Mouse (Mus musculus) limb, embryonic 10.5 days (tissue): ENCODE data around the gene Olfr701. TPM values are rescaled to one million over a fixed set of nuclear protein-coding genes. Genes with fewer than 3 reads are reported as not detected.

Experiments
- DNase-seq: peaks from one replicate; pipeline ENCODE4 v3.0.0-alpha.2; 2017; ENCODE audit warnings: low spot score
- H3K27ac ChIP-seq: fragments of 300-500 bp; sonication (generic); 2 replicates; pipeline ENCODE4 v1.5.1; 2016; ENCODE audit warnings: mild to moderate bottlenecking
- H3K27me3 ChIP-seq: fragments of 300-500 bp; sonication (generic); 2 replicates; pipeline ENCODE4 v1.6.1; 2016; ENCODE audit warnings: low read depth, mild to moderate bottlenecking; ENCODE audit not compliant: poor library complexity, severe bottlenecking
- H3K36me3 ChIP-seq: fragments of 300-500 bp; sonication (generic); 2 replicates; pipeline ENCODE4 v1.6.1; 2016; ENCODE audit warnings: mild to moderate bottlenecking, moderate library complexity
- H3K4me1 ChIP-seq: fragments of 300-500 bp; sonication (generic); 2 replicates; pipeline ENCODE4 v1.6.1; 2016
- H3K4me3 ChIP-seq: fragments of 300-500 bp; sonication (generic); 2 replicates; pipeline ENCODE4 v1.5.1; 2016; ENCODE audit warnings: mild to moderate bottlenecking, moderate library complexity
- H3K9me3 ChIP-seq: fragments of 300-500 bp; sonication (generic); replicated peaks from 2 replicates; pipeline ENCODE4 v1.6.1; 2016; ENCODE audit warnings: mild to moderate bottlenecking
- WGBS: fragments of 180-500 bp; shearing (Covaris S2); methylation state at CpG from one replicate; pipeline ENCODE4 v1.1.7; 2016; 5-methylcytosine and 5-hydroxymethylcytosine counted together
- polyA plus RNA-seq: library from polyadenylated mRNA; unstranded; fragments of >200 nt; fragmentation: Nextera tagmentation; extraction: Ambion mirVana; gene quantifications from 2 replicates; pipeline ENCODE4 v1.2.1, GENCODE M21; 2016

The Olfr701 gene
- polyA plus RNA-seq = not detected in 2 replicates

GRCm38 (mm10) chr7:106813829-106814228 is at the start of gene Olfr701:
Gene Olfr701, plus strand, starts transcription at chr7:106814129.
- no peak for DNase-seq
- Histone ChIP-seq H3K9me3 (no peaks in the 10 kb centered on the region), H3K36me3 (no peaks in the 10 kb centered on the region), H3K4me3 (no peak within 1 kb of the TSS), H3K27me3 (no peaks in the 10 kb centered on the region), H3K27ac (no peak within 1 kb of the TSS), H3K4me1 (no peaks in the 10 kb centered on the region)
- 79% methylated on average over 2 of the region's 2 CpGs for WGBS

GRCm38 (mm10) chr7:106788330-106788729 is 25.6 kb upstream of the Olfr701 start:
- no peak overlapping the region for H3K4me3 ChIP-seq
- H3K27me3 ChIP-seq = no peaks in the 10 kb centered on the region
- no peak for DNase-seq

GRCm38 (mm10) chr7:106793098-106793497 is 20.8 kb upstream of the Olfr701 start, which contains the start of gene Olfr699:
Gene Olfr699, minus strand, starts transcription at chr7:106793198.
- Histone ChIP-seq H3K4me1 (no peaks in the 10 kb centered on the region), H3K27ac (no peak within 1 kb of the TSS), H3K27me3 (no peaks in the 10 kb centered on the region), H3K36me3 (no peaks in the 10 kb centered on the region), H3K9me3 (no peaks in the 10 kb centered on the region), H3K4me3 (no peak within 1 kb of the TSS)
- DNase-seq = no peak
- 93% methylated on average over 1 of the region's 1 CpGs for WGBS

More at GRCm38 (mm10) chr7:106788330-106788729, 25.6 kb upstream of the Olfr701 start:
- no peaks in the 10 kb centered on the region for H3K9me3 ChIP-seq
- H3K27ac ChIP-seq = no peak overlapping the region
- no peaks in the 10 kb centered on the region for H3K4me1 ChIP-seq
- H3K36me3 ChIP-seq = no peaks in the 10 kb centered on the region

- no peak within 1 kb of the TSS for H3K27ac ChIP-seq
- H3K9me3 ChIP-seq = no peaks in the 10 kb centered on the region
- no peaks in the 10 kb centered on the region for H3K36me3 ChIP-seq
- H3K4me3 ChIP-seq = no peak within 1 kb of the TSS
- no peaks in the 10 kb centered on the region for H3K4me1 ChIP-seq
- H3K27me3 ChIP-seq = no peaks in the 10 kb centered on the region
- WGBS = 82% methylated on average over 1 of the region's 1 CpGs
- no peak for DNase-seq
These were observed 5.2 kb upstream of the Olfr701 start, which contains the start of gene Olfr700 for GRCm38 (mm10) chr7:106808734-106809133. Gene Olfr700, minus strand, starts transcription at chr7:106808834.

GRCm38 (mm10) chr7:106815775-106816174 is 1.8 kb downstream of the Olfr701 start:
- WGBS = 64% methylated on average over 2 of the region's 2 CpGs
- no peak overlapping the region for H3K4me3 ChIP-seq
- no peak for DNase-seq

GRCm38 (mm10) chr7:106818414-106818813 is 4.5 kb downstream of the Olfr701 start:
- Histone ChIP-seq H3K9me3 (no peaks in the 10 kb centered on the region), H3K27me3 (no peaks in the 10 kb centered on the region), H3K4me3 (no peak overlapping the region), H3K4me1 (no peaks in the 10 kb centered on the region), H3K27ac (no peak overlapping the region), H3K36me3 (no peaks in the 10 kb centered on the region)
- no peak for DNase-seq

More at GRCm38 (mm10) chr7:106815775-106816174, 1.8 kb downstream of the Olfr701 start:
- no peaks in the 10 kb centered on the region for H3K27me3 ChIP-seq
- H3K4me1 ChIP-seq = no peaks in the 10 kb centered on the region
- no peaks in the 10 kb centered on the region for H3K9me3 ChIP-seq
- no peaks in the 10 kb centered on the region for H3K36me3 ChIP-seq
- H3K27ac ChIP-seq = no peak overlapping the region

- DNase-seq = no peak
- H3K27me3 ChIP-seq = no peaks in the 10 kb centered on the region
- H3K36me3 ChIP-seq = no peaks in the 10 kb centered on the region
- no peak within 1 kb of the TSS for H3K27ac ChIP-seq
- no peaks in the 10 kb centered on the region for H3K4me1 ChIP-seq
- H3K4me3 ChIP-seq = no peak within 1 kb of the TSS
- no peaks in the 10 kb centered on the region for H3K9me3 ChIP-seq
These were observed 19.9 kb downstream of the Olfr701 start, which contains the start of gene Olfr702 for GRCm38 (mm10) chr7:106833793-106834192. Gene Olfr702, minus strand, starts transcription at chr7:106833893.

- Histone ChIP-seq H3K4me3 (no peak within 1 kb of the TSS), H3K9me3 (no peaks in the 10 kb centered on the region), H3K36me3 (no peaks in the 10 kb centered on the region), H3K27ac (no peak within 1 kb of the TSS), H3K4me1 (no peaks in the 10 kb centered on the region), H3K27me3 (no peaks in the 10 kb centered on the region)
- 78% methylated on average over 2 of the region's 2 CpGs for WGBS
- DNase-seq = no peak
These were observed 29.1 kb downstream of the Olfr701 start, which contains the start of gene Olfr703 for GRCm38 (mm10) chr7:106843060-106843459. Gene Olfr703, plus strand, starts transcription at chr7:106843360.

GRCm38 (mm10) chr7:106862885-106863284 is 49.0 kb downstream of the Olfr701 start, which contains the start of gene Olfr704:
Gene Olfr704, plus strand, starts transcription at chr7:106863185.
- Histone ChIP-seq H3K27ac (no peak within 1 kb of the TSS), H3K27me3 (no peaks in the 10 kb centered on the region), H3K36me3 (no peaks in the 10 kb centered on the region), H3K9me3 (no peaks in the 10 kb centered on the region), H3K4me1 (no peaks in the 10 kb centered on the region), H3K4me3 (no peak within 1 kb of the TSS)
- no peak for DNase-seq

Other genes starting within 250 kb of the Olfr701 start
- not detected in 2 replicates for gene Olfr693, start 133.5 kb upstream of the Olfr701 start, polyA plus RNA-seq
- gene Olfr694, start 122.3 kb upstream of the Olfr701 start, polyA plus RNA-seq = not detected in 2 replicates
- not detected in 2 replicates for gene Olfr695, start 97.7 kb upstream of the Olfr701 start, polyA plus RNA-seq
- gene Olfr697, start 71.7 kb upstream of the Olfr701 start, polyA plus RNA-seq = not detected in 2 replicates
- not detected in 2 replicates for gene Olfr698, start 58.7 kb upstream of the Olfr701 start, polyA plus RNA-seq
- gene Olfr699, start 20.9 kb upstream of the Olfr701 start, polyA plus RNA-seq = not detected in 2 replicates
- gene Olfr700, start 5.3 kb upstream of the Olfr701 start, polyA plus RNA-seq = not detected in 2 replicates
- gene Olfr702, start 19.8 kb downstream of the Olfr701 start, polyA plus RNA-seq = not detected in 2 replicates
- not detected in 2 replicates for gene Olfr703, start 29.2 kb downstream of the Olfr701 start, polyA plus RNA-seq
- gene Olfr704, start 49.1 kb downstream of the Olfr701 start, polyA plus RNA-seq = not detected in 2 replicates
- not detected in 2 replicates for gene Olfr705, start 62.8 kb downstream of the Olfr701 start, polyA plus RNA-seq
- not detected in 2 replicates for gene Olfr706, start 74.0 kb downstream of the Olfr701 start, polyA plus RNA-seq
- gene Olfr707, start 87.1 kb downstream of the Olfr701 start, polyA plus RNA-seq = not detected in 2 replicates
- not detected in 2 replicates for gene Olfr1532-ps1, start 93.9 kb downstream of the Olfr701 start, polyA plus RNA-seq
- not detected in 2 replicates for gene Olfr709-ps1, start 118.1 kb downstream of the Olfr701 start, polyA plus RNA-seq
- gene Olfr710, start 134.2 kb downstream of the Olfr701 start, polyA plus RNA-seq = not detected in 2 replicates
- gene Olfr6, start 149.8 kb downstream of the Olfr701 start, polyA plus RNA-seq = not detected in 2 replicates
- gene Olfr711, start 161.3 kb downstream of the Olfr701 start, polyA plus RNA-seq = not detected in 2 replicates
- gene Olfr2, start 191.9 kb downstream of the Olfr701 start, polyA plus RNA-seq = not detected in 2 replicates
- not detected in 2 replicates for gene Olfr713, start 217.0 kb downstream of the Olfr701 start, polyA plus RNA-seq